Comparison of ENCODE assay signal across 21 mouse cellular contexts in genomic region chr6:45945144-45945985, GRCm38 (mm10).
A peak's percentile ranks its signal among the peaks of the same experiment; 100 is the strongest.
DNase-seq lines count a peak whose midpoint lies in the region; ATAC-seq and TF ChIP-seq lines count a peak whose summit lies in the region.
"Had no signal": no experiment of that assay in that cellular context is flagged by ENCODE, and none has a peak within 500 bp of the region (broad histone marks: within the 10 kb centered on the region; RNA-seq: fewer than 3 reads in every experiment).

No protein-coding gene starts in this region.

- no peaks in the 10 kb centered on the region for H3K9me3 ChIP-seq in midbrain, embryonic 12.5 days
- no peaks in the 10 kb centered on the region for H3K9me3 ChIP-seq in midbrain, embryonic 10.5 days (replicated peaks)
- no peaks in the 10 kb centered on the region for H3K9me3 ChIP-seq in midbrain, embryonic 14.5 days (ENCODE audit: control insufficient read depth, low read length)
- H3K9me3 ChIP-seq: embryonic facial prominence, embryonic 13.5 days; embryonic facial prominence, embryonic 15.5 days; forebrain, embryonic 10.5 days; forebrain, embryonic 12.5 days had no signal

- H3K36me3 ChIP-seq in midbrain, embryonic 12.5 days, result no peaks in the 10 kb centered on the region
- H3K36me3 ChIP-seq in midbrain, embryonic 10.5 days, result no peaks in the 10 kb centered on the region
- H3K36me3 ChIP-seq in midbrain, embryonic 14.5 days (ENCODE audit: control insufficient read depth, insufficient read depth, low read length), result no peaks in the 10 kb centered on the region
- H3K36me3 ChIP-seq: embryonic facial prominence, embryonic 13.5 days; embryonic facial prominence, embryonic 15.5 days; forebrain, embryonic 10.5 days; forebrain, embryonic 12.5 days had no signal

- H3K27me3 ChIP-seq in midbrain, embryonic 12.5 days, result peaks cover 22% of the 10 kb centered on the region
- H3K27me3 ChIP-seq in midbrain, embryonic 10.5 days (ENCODE audit: low read depth, poor library complexity, severe bottlenecking), result peaks cover 76% of the 10 kb centered on the region
- no peaks in the 10 kb centered on the region for H3K27me3 ChIP-seq in midbrain, embryonic 14.5 days (ENCODE audit: control insufficient read depth, insufficient read depth, low read length)
- H3K27me3 ChIP-seq: embryonic facial prominence, embryonic 13.5 days; embryonic facial prominence, embryonic 15.5 days; forebrain, embryonic 12.5 days had no signal

- no peaks in the 10 kb centered on the region for H3K4me1 ChIP-seq in midbrain, embryonic 12.5 days
- H3K4me1 ChIP-seq in midbrain, embryonic 10.5 days, result peaks cover 9% of the 10 kb centered on the region
- H3K4me1 ChIP-seq in midbrain, embryonic 14.5 days (ENCODE audit: control insufficient read depth, insufficient read depth, low read length), result no peaks in the 10 kb centered on the region
- H3K4me1 ChIP-seq: embryonic facial prominence, embryonic 13.5 days; embryonic facial prominence, embryonic 15.5 days; forebrain, embryonic 10.5 days; forebrain, embryonic 12.5 days had no signal

- 22% methylated on average over 3 of the region's 3 CpGs for WGBS in midbrain, embryonic 12.5 days
- WGBS in midbrain, embryonic 10.5 days, result 32% methylated on average over 3 of the region's 3 CpGs
- 12% methylated on average over 3 of the region's 3 CpGs for WGBS in midbrain, embryonic 14.5 days

- no peak overlapping the region for H3K4me2 ChIP-seq in midbrain, embryonic 12.5 days (replicated peaks)
- no peak overlapping the region for H3K4me2 ChIP-seq in midbrain, embryonic 14.5 days (ENCODE audit: low read length)
- H3K4me2 ChIP-seq: embryonic facial prominence, embryonic 13.5 days; embryonic facial prominence, embryonic 15.5 days; forebrain, embryonic 12.5 days had no signal

- H3K27ac ChIP-seq in midbrain, embryonic 12.5 days (replicated peaks), result no peak overlapping the region
- H3K27ac ChIP-seq in midbrain, embryonic 10.5 days (replicated peaks), result no peak overlapping the region
- no peak overlapping the region for H3K27ac ChIP-seq in midbrain, embryonic 14.5 days (replicated peaks; ENCODE audit: low read depth, low read length)
- H3K27ac ChIP-seq: embryonic facial prominence, embryonic 13.5 days; embryonic facial prominence, embryonic 15.5 days; forebrain, embryonic 10.5 days; forebrain, embryonic 12.5 days had no signal

- no peak overlapping the region for H3K4me3 ChIP-seq in midbrain, embryonic 12.5 days
- H3K4me3 ChIP-seq in midbrain, embryonic 10.5 days, result no peak overlapping the region
- no peak overlapping the region for H3K4me3 ChIP-seq in midbrain, embryonic 14.5 days (replicated peaks; ENCODE audit: low read depth, low read length)
- H3K4me3 ChIP-seq: embryonic facial prominence, embryonic 13.5 days; embryonic facial prominence, embryonic 15.5 days; erythroblast, embryonic 14.5 days; forebrain, embryonic 10.5 days; forebrain, embryonic 12.5 days had no signal

- TF ChIP-seq CTCF in brain, embryonic 14.5 days (IDR thresholded peaks at IDR 0.05; ENCODE audit: borderline replicate concordance, extremely low read depth, insufficient read depth, insufficient read length), result no peak

- ATAC-seq in midbrain, embryonic 12.5 days (ENCODE audit: low FRiP score, low read depth), result peak; percentile 92
- ATAC-seq in midbrain, embryonic 14.5 days (ENCODE audit: low FRiP score, low TSS enrichment), result peak; percentile 64; the same call in 1 of the 2 replicates
- ATAC-seq: forebrain, embryonic 14.5 days; forebrain, embryonic 16.5 days had no signal

- DNase-seq in midbrain, embryonic 10.5 days (ENCODE audit: low spot score), result no peak
- peak; percentile 32 for DNase-seq in brain, embryonic 14.5 days (ENCODE audit: low read depth)
- peak; percentile 24 for DNase-seq in midbrain, embryonic 14.5 days
- no peak for DNase-seq in ovary, postnatal 36 days (ENCODE audit: low spot score)
- DNase-seq in layer of hippocampus, adult 8-10 months (ENCODE audit: low spot score in 2 of 2), result no peak
- DNase-seq: adrenal gland, adult 2 months; adrenal gland, postnatal 10 days; adrenal gland, postnatal 25 days; cerebellum, adult 11-12 months; cerebellum, adult 2 months; cerebellum, adult 9-10 months; cerebellum, postnatal 10 days; cerebellum, postnatal 25 days had no signal

- no peak for TF ChIP-seq POLR2A in brain, embryonic 14.5 days (IDR thresholded peaks at IDR 0.05; ENCODE audit: borderline replicate concordance, extremely low read depth, insufficient read depth, insufficient read length, poor library complexity, severe bottlenecking)

- H3K9ac ChIP-seq in midbrain, embryonic 12.5 days (replicated peaks), result no peak overlapping the region
- no peak overlapping the region for H3K9ac ChIP-seq in midbrain, embryonic 14.5 days (replicated peaks; ENCODE audit: low read length)
- H3K9ac ChIP-seq: embryonic facial prominence, embryonic 13.5 days; embryonic facial prominence, embryonic 15.5 days; forebrain, embryonic 12.5 days had no signal

Comparison
In these comparisons a context has a peak if more than half of its experiments do, and no peak if none do; other contexts are left out.
1. DNase-seq: peak in brain, embryonic 14.5 days (single experiment) and midbrain, embryonic 14.5 days (single experiment); none in midbrain, embryonic 10.5 days (single experiment), ovary, postnatal 36 days (single experiment) and layer of hippocampus, adult 8-10 months (0 of 2).